Mouse (Mus musculus): ENCODE measurements around the gene Stum. TPM values are rescaled to one million over a fixed set of nuclear protein-coding genes. Genes with fewer than 3 reads are reported as not detected.

Gene Stum
- total and polyA plus RNA-seq, 3 experiments = 0.42 to 0.61 (median 0.51) TPM

DNA sequence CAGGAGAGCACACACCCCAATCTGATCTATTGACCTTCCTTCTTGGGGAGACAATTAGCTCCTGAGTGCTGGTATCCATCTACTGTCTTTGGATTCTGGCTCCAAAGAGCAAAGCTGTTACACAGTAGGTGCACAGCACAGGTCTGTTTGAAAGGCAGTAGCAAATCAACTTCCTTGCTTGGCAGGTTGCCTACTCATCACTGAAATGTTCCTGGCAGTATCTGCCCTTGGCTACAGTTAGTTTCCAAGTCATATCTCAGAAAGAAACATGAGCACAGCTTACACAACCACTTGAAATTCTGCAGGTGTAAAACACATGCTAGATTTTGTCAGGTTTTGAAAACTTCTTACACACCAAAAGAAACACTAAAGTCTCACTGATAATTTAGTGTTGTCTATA is 9.7 kb downstream of the Stum start:
- H3K27me3 ChIP-seq (replicated peaks) = no peaks in the 10 kb centered on the region

DNA sequence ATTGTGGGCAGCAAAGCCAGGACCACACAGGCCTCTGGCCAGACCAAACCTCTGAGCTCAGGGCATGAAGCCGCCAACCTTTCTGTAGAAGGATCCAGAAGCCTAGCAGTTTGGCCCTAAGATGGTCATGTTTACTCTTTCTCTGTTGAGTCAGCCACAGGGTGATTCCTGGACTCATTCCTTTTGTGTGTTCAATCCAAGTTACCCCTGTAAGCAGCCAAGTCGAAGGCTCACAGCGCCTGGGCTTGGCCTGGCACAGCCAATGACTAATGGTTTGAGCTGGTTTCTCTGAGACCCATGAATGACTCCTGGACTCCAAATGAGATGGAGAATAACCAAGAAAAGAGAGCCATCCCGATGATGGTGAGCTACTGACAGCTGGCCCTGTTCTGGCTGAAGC is 15.3 kb downstream of the Stum start:
- no peak for DNase-seq (ENCODE audit: extremely low read depth)
- Histone ChIP-seq H3K27ac (ENCODE audit: insufficient read depth, low read depth) (no peak overlapping the region), H3K9ac (ENCODE audit: insufficient read depth, low read depth) (no peak overlapping the region), H3K4me3 (replicated peaks in 1 of 3; ENCODE audit: low read depth in 2 of 3, low read length in 2 of 3, poor library complexity in 1 of 3) (no peak overlapping the region), H3K9me3 (replicated peaks; ENCODE audit: low read length) (peaks cover 8% of the 10 kb centered on the region), H3K4me1 (ENCODE audit: control insufficient read depth in 1 of 2, insufficient read depth in 2 of 2) (peaks cover under 1 to 32% of the 10 kb centered on the region in 2 experiments; a peak in 3 of 4 replicates), H3K27me3 (replicated peaks) (no peaks in the 10 kb centered on the region), H3K36me3 (replicated peaks in 1 of 2; ENCODE audit: control insufficient read depth in 1 of 2, insufficient read depth in 1 of 2, low read length in 1 of 2) (no peaks in the 10 kb centered on the region), H3K79me2 (replicated peaks; ENCODE audit: control insufficient read depth, extremely low read depth, insufficient read depth, poor library complexity, severe bottlenecking) (no peaks in the 10 kb centered on the region), H3K4me2 (ENCODE audit: insufficient read depth, low read depth, poor library complexity, severe bottlenecking) (no peak overlapping the region)
- in situ Hi-C loops (cut with MboI; ENCODE audit: low pct_ligation_motif_present, low pct_unique_long_range_greater_than_20kb, low sequenced_read_pairs) = no loop called here
- dilution Hi-C loops (cut with MboI; ENCODE audit: extremely low pct_ligation_motif_present, extremely low pct_unique_long_range_greater_than_20kb, low sequenced_read_pairs) = no loop called here
- TF ChIP-seq RCOR1 (conservative IDR thresholded peaks at IDR 0.05; ENCODE audit: low read depth, low read length) = no peak
- TF ChIP-seq ZMIZ1 (IDR thresholded peaks at IDR 0.05; ENCODE audit: low read depth, low read length) = no peak
- TF ChIP-seq SMC3 (IDR thresholded peaks at IDR 0.05; ENCODE audit: low read depth, low read length) = no peak
- TF ChIP-seq MAX (IDR thresholded peaks at IDR 0.05; ENCODE audit: low read length) = no peak
- TF ChIP-seq SIN3A (IDR thresholded peaks at IDR 0.05; ENCODE audit: low read length) = no peak
- TF ChIP-seq ZNF384 (IDR thresholded peaks at IDR 0.05; ENCODE audit: low read depth, low read length) = no peak
- no peak for TF ChIP-seq MYC (IDR thresholded peaks at IDR 0.05; ENCODE audit: low read depth, low read length)

More for the DNA sequence above, 9.7 kb downstream of the Stum start:
- in situ Hi-C loops (cut with MboI; ENCODE audit: low pct_ligation_motif_present, low pct_unique_long_range_greater_than_20kb, low sequenced_read_pairs) (no loop called here), dilution Hi-C loops (cut with MboI; ENCODE audit: extremely low pct_ligation_motif_present, extremely low pct_unique_long_range_greater_than_20kb, low sequenced_read_pairs) (no loop called here)
- DNase-seq (ENCODE audit: extremely low read depth) = no peak
- Histone ChIP-seq H3K9me3 (replicated peaks; ENCODE audit: low read length) (peaks cover 8% of the 10 kb centered on the region), H3K27ac (ENCODE audit: insufficient read depth, low read depth) (no peak overlapping the region), H3K9ac (ENCODE audit: insufficient read depth, low read depth) (no peak overlapping the region), H3K4me2 (ENCODE audit: insufficient read depth, low read depth, poor library complexity, severe bottlenecking) (no peak overlapping the region), H3K4me3 (replicated peaks in 1 of 3; ENCODE audit: low read depth in 2 of 3, low read length in 2 of 3, poor library complexity in 1 of 3) (no peak overlapping the region), H3K79me2 (replicated peaks; ENCODE audit: control insufficient read depth, extremely low read depth, insufficient read depth, poor library complexity, severe bottlenecking) (no peaks in the 10 kb centered on the region), H3K36me3 (replicated peaks in 1 of 2; ENCODE audit: control insufficient read depth in 1 of 2, insufficient read depth in 1 of 2, low read length in 1 of 2) (no peaks in the 10 kb centered on the region), H3K4me1 (ENCODE audit: control insufficient read depth in 1 of 2, insufficient read depth in 2 of 2) (peaks cover 0 to 4% of the 10 kb centered on the region in 2 experiments; a peak in 1 of 4 replicates)
- TF ChIP-seq TBP (conservative IDR thresholded peaks at IDR 0.05; ENCODE audit: low read depth, low read length) = no peak
- no peak for TF ChIP-seq RCOR1 (conservative IDR thresholded peaks at IDR 0.05; ENCODE audit: low read depth, low read length)
- TF ChIP-seq ELF1 (IDR thresholded peaks at IDR 0.05; ENCODE audit: low read depth, low read length) = no peak
- no peak for TF ChIP-seq ZKSCAN1 (IDR thresholded peaks at IDR 0.05; ENCODE audit: borderline replicate concordance, low read depth, low read length)
- no peak for TF ChIP-seq MAX (IDR thresholded peaks at IDR 0.05; ENCODE audit: low read length)
- TF ChIP-seq JUND (conservative IDR thresholded peaks at IDR 0.05; ENCODE audit: low read depth, low read length) = no peak
- TF ChIP-seq MXI1 (IDR thresholded peaks at IDR 0.05; ENCODE audit: low read depth, low read length) = no peak
- TF ChIP-seq SIN3A (IDR thresholded peaks at IDR 0.05; ENCODE audit: low read length) = no peak
- no peak for TF ChIP-seq USF2 (conservative IDR thresholded peaks at IDR 0.05; ENCODE audit: low read depth, low read length)
- no peak for TF ChIP-seq MYC (IDR thresholded peaks at IDR 0.05; ENCODE audit: low read depth, low read length)
- no peak for TF ChIP-seq NELFE (IDR thresholded peaks at IDR 0.05; ENCODE audit: low read depth, low read length)
- no peak for TF ChIP-seq ZC3H11A (IDR thresholded peaks at IDR 0.05; ENCODE audit: low read depth, low read length)
- TF ChIP-seq NRF1 (IDR thresholded peaks at IDR 0.05; ENCODE audit: low read depth, low read length) = no peak

All from CH12.LX (cell line).